Mouse (Mus musculus): ENCODE measurements around the gene Acer2. TPM values are rescaled to one million over a fixed set of nuclear protein-coding genes. Genes with fewer than 3 reads are reported as not detected.

Gene Acer2
- total and polyA plus RNA-seq, 3 experiments = 0.35 to 0.84 TPM; not detected in 1

DNA sequence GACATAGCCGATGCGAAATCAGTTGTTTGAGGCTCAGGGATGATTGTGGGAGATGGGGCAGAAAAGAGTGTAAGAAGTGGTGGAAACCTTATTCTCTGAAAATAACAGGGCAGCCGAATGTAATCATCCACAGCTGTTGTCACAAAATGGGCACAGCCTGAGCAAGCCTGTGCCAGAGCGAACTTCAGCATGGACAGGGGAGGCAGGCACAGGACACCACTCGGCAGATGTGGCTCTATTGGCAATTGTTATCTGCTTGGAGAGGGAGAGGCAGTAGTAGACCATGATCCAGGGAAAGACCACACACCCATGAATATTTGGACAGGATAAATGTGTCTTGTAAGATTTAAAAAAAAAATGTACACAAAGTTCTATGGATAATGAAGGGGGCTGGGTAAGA is 103.1 kb downstream of the Acer2 start:
- TF ChIP-seq POLR2A (IDR thresholded peaks at IDR 0.05; ENCODE audit: control insufficient read depth in 1 of 2, insufficient read depth in 1 of 2, low read depth in 1 of 2, low read length in 2 of 2, poor library complexity in 1 of 2) = no peak
- TF ChIP-seq HCFC1 (IDR thresholded peaks at IDR 0.05; ENCODE audit: low read depth, low read length) = no peak
- TF ChIP-seq ZMIZ1 (IDR thresholded peaks at IDR 0.05; ENCODE audit: low read depth, low read length) = no peak
- no peak for TF ChIP-seq MXI1 (IDR thresholded peaks at IDR 0.05; ENCODE audit: low read depth, low read length)
- TF ChIP-seq ELF1 (IDR thresholded peaks at IDR 0.05; ENCODE audit: low read depth, low read length) = no peak
- no peak for TF ChIP-seq USF2 (IDR thresholded peaks at IDR 0.05; ENCODE audit: borderline replicate concordance in 1 of 2, insufficient read depth in 1 of 2, low read depth in 1 of 2, low read length in 2 of 2)
- TF ChIP-seq GABPA (IDR thresholded peaks at IDR 0.05; ENCODE audit: low read depth, low read length) = no peak
- no peak for TF ChIP-seq USF1 (IDR thresholded peaks at IDR 0.05; ENCODE audit: low read depth, low read length)
- no peak for TF ChIP-seq CHD1 (IDR thresholded peaks at IDR 0.05; ENCODE audit: low read depth, low read length)
- H3K4me3 ChIP-seq (ENCODE audit: control insufficient read depth in 1 of 2, insufficient read depth in 1 of 2, low read depth in 2 of 2, low read length in 2 of 2) = no peak overlapping the region

More for the DNA sequence above, 103.1 kb downstream of the Acer2 start:
- H3K36me3 ChIP-seq (ENCODE audit: control insufficient read depth in 1 of 2, insufficient read depth in 2 of 2, low read length in 2 of 2) = no peaks in the 10 kb centered on the region
- H3K79me2 ChIP-seq (ENCODE audit: control insufficient read depth, insufficient read depth, low read length, poor library complexity) = no peaks in the 10 kb centered on the region
- H3K9ac ChIP-seq (ENCODE audit: control insufficient read depth, low read depth, low read length, poor library complexity, severe bottlenecking) = no peak overlapping the region
- H3K27ac ChIP-seq (ENCODE audit: control insufficient read depth, low read depth, low read length) = no peak overlapping the region
- H3K4me1 ChIP-seq (ENCODE audit: control insufficient read depth in 1 of 2, insufficient read depth in 2 of 2, low read length in 2 of 2) = no peaks in the 10 kb centered on the region
- H3K9me3 ChIP-seq (replicated peaks; ENCODE audit: insufficient read depth, low read length) = no peaks in the 10 kb centered on the region
- no peak for DNase-seq (ENCODE audit: low read depth, low spot score)
- H3K27me3 ChIP-seq (ENCODE audit: control insufficient read depth in 1 of 2, insufficient read depth in 2 of 2, low read length in 2 of 2) = no peaks in the 10 kb centered on the region; a peak in 1 of 4 replicates

Other genes starting within 250 kb of the Acer2 start
- 45.9 and 75.9 TPM in 2 replicates for gene Plin2, start 204.3 kb upstream of the Acer2 start, total RNA-seq (2012; rRNA removed)
- 10 to 100 TPM in 1 of 2 experiments, not detected in 1; 92.2 TPM for gene Plin2, start 204.3 kb upstream of the Acer2 start, polyA plus RNA-seq (2012; ENCODE audit: insufficient read depth in 1 of 2, insufficient read length in 2 of 2, low read depth in 1 of 2, low replicate concordance in 2 of 2, missing spikeins in 1 of 2)
- 11.3 and 11.8 TPM in 2 replicates for gene Dennd4c, start 125.8 kb upstream of the Acer2 start, total RNA-seq (2012; rRNA removed)
- 10 to 100 TPM; 15.5 to 24.6 TPM for gene Dennd4c, start 125.8 kb upstream of the Acer2 start, polyA plus RNA-seq (2012; ENCODE audit: insufficient read depth in 1 of 2, insufficient read length in 2 of 2, low read depth in 1 of 2, low replicate concordance in 2 of 2, missing spikeins in 1 of 2)
- gene Rps6, start 17.0 kb upstream of the Acer2 start, total RNA-seq (2012; rRNA removed) = 3,142 and 3,178 TPM in 2 replicates
- gene Rps6, start 17.0 kb upstream of the Acer2 start, polyA plus RNA-seq (2012; ENCODE audit: insufficient read depth in 1 of 2, insufficient read length in 2 of 2, low read depth in 1 of 2, low replicate concordance in 2 of 2, missing spikeins in 1 of 2) = 1,000 to 10,000 TPM in 1 of 2 experiments, not detected in 1; 1,648 TPM